Mouse (Mus musculus) liver, adult 2 months (tissue): ENCODE results near the gene Ehhadh.

Experiments
- CTCF ChIP-seq: fragments of 200-500 bp; IDR thresholded peaks from 2 replicates; pipeline ENCODE4 v1.5.1; 2011; ENCODE audit warnings: low read depth, low read length, control low read depth
- POLR2A ChIP-seq: fragments of 200-500 bp; IDR thresholded peaks from 2 replicates; pipeline ENCODE4 v1.6.1; 2011; ENCODE audit warnings: low read length, control low read depth; ENCODE audit not compliant: insufficient read depth; ENCODE audit errors: extremely low read depth

GRCm38 (mm10) chr16:21833970-21834369 lies 46.4 kb upstream of the Ehhadh start:
- TF ChIP-seq POLR2A (no peak), CTCF (no peak)
